Mouse (Mus musculus) heart, adult 8-10 months (tissue): ENCODE data around the gene Slc9a4. TPM values are rescaled to one million over a fixed set of nuclear protein-coding genes. Genes with fewer than 3 reads are reported as not detected.
"Not testable (repeated sequence)": the region's sequence is repeated elsewhere in the genome, so short reads cannot be mapped to it uniquely, and the experiment has no call there.

Source experiments
- DNase-seq: peaks from one replicate; pipeline ENCODE4 v3.0.0; 2022; ENCODE audit warnings: low spot score
- total RNA-seq, 4 experiments: library from RNA; stranded (reverse); gene quantifications; 2 replicates each; pipeline ENCODE4 v1.2.4; 2022

Slc9a4 gene
- total RNA-seq, 4 experiments from 2014 or later: 0.06 to 0.54 (median 0.17) TPM

- peak; percentile 21 for DNase-seq
Measured at GRCm38 (mm10) chr1:40650803-40651497, 71.1 kb downstream of the Slc9a4 start.

DNA sequence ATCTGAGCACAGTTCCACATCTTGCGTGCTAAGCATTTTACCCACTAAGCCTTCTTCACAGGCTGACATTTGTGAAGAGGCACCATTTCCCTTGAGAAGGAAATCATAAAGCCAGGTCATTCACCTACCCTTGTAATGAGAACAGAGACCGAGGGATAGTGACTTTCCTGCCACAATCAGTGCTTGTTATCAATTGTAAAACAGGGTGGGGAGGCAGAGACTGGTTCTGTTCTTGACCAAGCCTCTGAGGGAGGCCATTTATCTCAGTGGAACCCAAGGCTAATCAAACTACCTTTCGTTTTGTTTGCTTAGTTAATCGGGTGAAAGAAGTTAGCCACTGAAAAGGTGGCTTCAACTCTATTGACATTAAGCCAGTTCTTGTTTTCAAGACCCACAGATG, 77.2 kb downstream of the Slc9a4 start:
- DNase-seq: no peak

DNA sequence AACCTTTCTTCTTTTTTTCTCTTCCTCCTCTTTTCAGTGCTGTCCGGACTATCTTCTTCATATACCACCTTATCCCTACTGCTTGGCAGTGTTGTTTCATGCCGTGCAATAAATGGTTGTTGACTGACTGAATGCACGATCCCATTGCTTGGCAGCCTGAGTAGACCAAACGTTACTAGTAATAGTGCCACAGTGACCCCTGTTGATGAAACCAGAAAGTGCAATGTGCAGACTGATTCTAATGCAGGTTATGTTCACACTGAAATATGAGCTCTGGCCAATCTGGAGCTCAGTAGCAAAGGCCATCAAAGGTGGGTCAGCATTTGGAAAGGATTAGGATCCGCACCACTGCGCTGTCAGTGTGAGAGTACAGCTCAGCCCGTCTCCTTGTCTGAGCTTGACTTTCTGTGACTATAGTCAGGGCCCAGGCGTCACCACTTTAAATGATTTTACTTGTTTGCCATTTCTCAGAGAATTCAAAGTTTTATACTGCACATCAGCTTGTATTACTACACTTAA, 78.2 kb downstream of the Slc9a4 start:
- peak; percentile 54 for DNase-seq

- no peak for DNase-seq
Measured at GRCm38 (mm10) chr1:40659017-40659416, 79.1 kb downstream of the Slc9a4 start.

DNA sequence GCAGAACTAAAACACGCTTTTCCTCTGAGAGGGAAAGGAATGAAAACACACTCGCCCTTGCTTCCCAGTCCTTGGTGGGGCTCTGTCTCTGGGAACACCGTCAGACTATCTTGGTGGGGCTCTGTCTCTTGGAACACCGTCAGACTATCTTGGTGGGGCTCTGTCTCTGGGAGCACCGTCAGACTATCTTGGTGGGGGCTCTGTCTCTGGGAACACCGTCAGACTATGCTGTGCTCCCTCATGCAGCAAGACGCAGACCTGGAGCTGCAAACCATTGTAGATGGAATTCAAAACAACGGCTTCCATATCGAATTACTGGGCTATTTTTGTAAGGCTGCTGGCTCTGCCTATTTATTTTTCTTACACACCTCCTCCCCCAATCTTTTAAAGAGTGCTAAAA, 79.6 kb downstream of the Slc9a4 start:
- DNase-seq: no peak

- no peak for DNase-seq
Measured at GRCm38 (mm10) chr1:40660838-40661237, 81.0 kb downstream of the Slc9a4 start.

GRCm38 (mm10) chr1:40665401-40666370, 85.8 kb downstream of the Slc9a4 start:
- no peak for DNase-seq

DNA sequence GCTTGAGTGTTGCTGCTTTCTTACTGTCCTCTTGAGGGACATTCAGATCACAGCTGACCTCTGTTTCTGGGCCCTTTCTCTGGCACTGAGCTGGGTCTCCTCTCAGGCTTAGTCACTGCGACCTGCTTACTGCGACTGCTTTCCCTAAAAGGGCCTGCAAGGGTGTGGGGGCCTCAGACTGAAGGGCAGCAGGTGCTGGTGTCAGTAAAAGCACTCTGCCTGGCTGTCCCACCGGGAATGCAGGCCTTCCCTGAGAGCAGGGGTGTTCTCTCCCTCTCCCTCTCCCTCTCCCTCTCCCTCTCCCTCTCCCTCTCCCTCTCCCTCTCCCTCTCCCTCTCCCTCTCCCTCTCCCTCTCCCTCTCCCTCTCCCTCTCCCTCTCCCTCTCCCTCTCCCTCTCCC, 87.6 kb downstream of the Slc9a4 start:
- DNase-seq: not testable (repeated sequence)

GRCm38 (mm10) chr1:40670025-40670424, 90.1 kb downstream of the Slc9a4 start:
- DNase-seq: peak; percentile 69

DNA sequence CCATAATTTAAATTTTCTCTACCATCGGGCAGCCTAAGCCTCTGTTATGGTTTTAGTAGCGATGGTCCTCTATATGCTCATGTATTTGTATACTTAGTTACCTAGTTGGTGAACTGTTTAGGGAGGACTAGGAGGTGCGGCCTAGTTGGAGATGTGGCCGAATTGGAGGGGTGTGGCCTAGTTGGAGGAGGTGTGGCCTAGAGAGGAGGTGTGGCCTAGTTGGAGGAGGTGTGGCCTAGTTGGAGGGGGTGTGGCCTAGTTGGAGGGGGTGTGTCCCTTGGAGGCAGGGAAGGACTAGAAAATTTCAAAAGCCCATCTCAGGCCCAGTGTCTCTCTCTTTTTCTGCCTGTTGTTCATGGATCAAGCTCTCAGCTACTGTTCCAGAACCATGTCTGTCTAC, 91.6 kb downstream of the Slc9a4 start:
- no peak for DNase-seq

DNA sequence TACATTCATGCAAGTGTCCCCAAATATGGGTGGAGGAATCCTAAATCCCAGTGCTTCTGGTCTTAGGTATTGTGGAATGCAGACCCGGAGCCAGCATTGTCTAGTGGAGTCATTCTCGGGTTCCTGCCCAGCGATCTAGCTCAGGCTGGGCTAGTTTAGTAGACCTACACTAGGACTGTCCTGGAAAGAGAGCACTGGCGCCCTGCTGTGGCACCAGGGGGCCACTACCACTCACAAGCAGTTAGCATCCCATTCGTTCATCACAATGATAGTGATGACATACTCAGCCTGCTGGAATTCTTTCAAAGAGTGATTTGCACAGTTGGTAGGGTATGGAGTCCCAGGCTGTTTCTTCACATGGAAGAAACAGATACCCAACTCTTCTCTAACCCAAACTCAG, 97.4 kb downstream of the Slc9a4 start:
- DNase-seq: no peak

Other genes with a start within 250 kb of the Slc9a4 start
- 1 to 10 TPM in 1 of 4 experiments, under 1 TPM in 3; 0.37 to 1.6 (median 0.87) TPM for gene Il1rl1, start 150.5 kb upstream of the Slc9a4 start, total RNA-seq
- 1 to 10 TPM in 1 of 4 experiments, under 1 TPM in 3; 0.19 to 1.9 (median 0.39) TPM for gene Il18r1, start 114.5 kb upstream of the Slc9a4 start, total RNA-seq
- under 1 TPM in 1 of 4 experiments, not detected in 3; 0.20 TPM for gene Il18rap, start 64.7 kb upstream of the Slc9a4 start, total RNA-seq
- gene Slc9a2, start 100.5 kb downstream of the Slc9a4 start, total RNA-seq: 1 to 10 TPM; 2.5 to 2.9 (median 2.6) TPM
- 1 to 10 TPM in 1 of 4 experiments, under 1 TPM in 3; 0.49 to 1.3 (median 0.64) TPM for gene Mfsd9, start 210.6 kb downstream of the Slc9a4 start, total RNA-seq
- gene Tmem182, start 225.5 kb downstream of the Slc9a4 start, total RNA-seq: 100 to 1,000 TPM; 171 to 176 (median 173) TPM